Mouse (Mus musculus) spleen, adult 2 months (tissue): Measurements from ENCODE around the gene Pex7.

Experiments
- CTCF ChIP-seq: fragments of 200-500 bp; IDR thresholded peaks from 2 replicates; pipeline ENCODE4 v1.5.1; 2011; ENCODE audit warnings: mild to moderate bottlenecking, inconsistent platforms; ENCODE audit not compliant: insufficient read depth, insufficient read length, insufficient replicate concordance; ENCODE audit errors: extremely low read depth
- POLR2A ChIP-seq: fragments of 200-500 bp; IDR thresholded peaks from 2 replicates; pipeline ENCODE4 v1.6.1; 2011; ENCODE audit warnings: low read depth, low read length, inconsistent platforms

- TF ChIP-seq CTCF, result no peak
- no peak for TF ChIP-seq POLR2A
These were observed 49.3 kb upstream of the Pex7 start for GRCm38 (mm10) chr10:19956745-19957144.
